Mouse (Mus musculus): Measurements from ENCODE around the gene AI413582.

Gene AI413582

GRCm38 (mm10) chr17:27565163-27565941, at the start of gene AI413582:
TSS of gene AI413582 (minus strand) at chr17:27565756.
- peak; percentile 91 for DNase-seq (ENCODE audit: low spot score)

DNA sequence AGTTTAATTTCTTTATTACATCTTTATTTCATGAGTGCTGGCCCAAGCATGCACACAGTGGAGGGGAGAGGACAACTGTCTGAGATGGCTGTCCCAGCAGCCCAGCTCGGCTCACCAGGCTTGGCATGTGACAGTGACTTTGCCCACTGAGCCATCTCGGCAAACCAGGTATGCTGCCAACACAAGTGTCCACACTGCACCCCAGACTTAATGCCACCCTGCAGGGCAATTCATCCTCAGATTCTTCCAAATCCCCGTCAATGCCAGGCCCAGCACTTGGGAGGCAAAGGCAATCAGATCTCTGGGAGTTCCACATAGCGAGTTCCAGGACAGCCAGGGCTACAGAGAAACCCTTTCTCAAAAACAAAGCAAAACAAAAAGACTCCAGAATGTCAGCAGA, 47.5 kb upstream of the AI413582 start:
- DNase-seq (ENCODE audit: low spot score) = no peak

DNA sequence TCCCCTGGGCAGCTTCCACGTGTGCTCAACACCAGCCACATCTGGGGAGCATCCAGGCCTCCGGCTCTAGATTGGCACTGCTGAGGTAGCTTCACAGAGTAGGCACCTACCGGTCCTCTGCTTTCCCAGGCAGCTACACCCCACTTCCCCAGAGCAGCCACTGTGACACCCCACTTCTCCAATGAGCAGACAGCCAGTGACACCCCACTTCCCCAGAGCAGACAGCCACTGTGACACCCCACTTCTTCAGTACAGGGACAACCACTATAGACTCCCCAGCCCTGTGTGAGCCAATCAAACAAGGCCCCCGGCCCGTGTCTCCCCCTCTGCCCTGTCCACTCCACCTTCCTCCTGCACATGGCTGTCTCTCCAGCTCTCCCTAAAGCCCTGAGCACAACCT, 46.4 kb upstream of the AI413582 start:
- no peak for DNase-seq (ENCODE audit: low spot score)

GRCm38 (mm10) chr17:27611519-27611884, 45.9 kb upstream of the AI413582 start:
- DNase-seq (ENCODE audit: low spot score) = no peak

DNA sequence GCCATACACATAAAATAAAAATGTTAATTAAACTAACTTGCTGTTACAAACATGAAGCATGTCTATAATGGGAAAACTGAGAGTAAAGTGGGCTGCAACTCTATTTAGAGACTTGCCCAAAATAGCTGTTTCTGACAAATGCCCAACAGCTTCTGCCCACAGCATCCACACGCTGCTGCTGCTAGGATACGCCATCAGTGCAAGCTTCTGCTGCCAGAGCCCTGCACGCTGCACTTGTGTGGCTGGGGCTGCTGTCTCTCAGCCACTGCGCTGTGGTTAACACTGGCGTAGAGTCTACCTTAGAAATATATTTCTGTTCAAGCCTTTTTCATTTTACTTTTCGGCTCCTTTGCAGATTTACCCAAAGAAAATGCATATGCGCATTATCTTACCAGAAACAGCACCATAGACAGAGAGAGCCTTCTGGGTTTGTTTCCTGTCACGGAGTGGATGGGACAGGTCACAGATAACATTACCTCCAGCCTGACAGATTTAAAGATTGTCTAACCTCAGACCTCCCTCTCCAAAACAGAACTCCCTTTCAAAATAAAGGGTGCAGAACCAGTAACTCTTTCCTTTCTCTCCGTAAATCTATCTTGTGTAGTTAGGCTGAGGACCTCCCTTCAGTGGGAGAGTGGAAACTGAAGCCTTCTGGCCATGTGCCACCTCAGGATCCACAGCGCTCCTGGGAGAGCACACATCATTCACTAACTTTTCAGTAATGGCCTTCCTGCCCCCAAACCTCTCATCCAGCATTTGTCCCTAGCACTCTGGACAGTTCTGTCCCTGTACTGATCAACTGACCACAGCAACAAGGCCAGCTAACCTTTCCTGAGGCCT, 45.3 kb upstream of the AI413582 start:
- peak; percentile 73 for DNase-seq (ENCODE audit: low spot score)

GRCm38 (mm10) chr17:27609576-27609975, 44.0 kb upstream of the AI413582 start:
- no peak for DNase-seq (ENCODE audit: low spot score)

DNA sequence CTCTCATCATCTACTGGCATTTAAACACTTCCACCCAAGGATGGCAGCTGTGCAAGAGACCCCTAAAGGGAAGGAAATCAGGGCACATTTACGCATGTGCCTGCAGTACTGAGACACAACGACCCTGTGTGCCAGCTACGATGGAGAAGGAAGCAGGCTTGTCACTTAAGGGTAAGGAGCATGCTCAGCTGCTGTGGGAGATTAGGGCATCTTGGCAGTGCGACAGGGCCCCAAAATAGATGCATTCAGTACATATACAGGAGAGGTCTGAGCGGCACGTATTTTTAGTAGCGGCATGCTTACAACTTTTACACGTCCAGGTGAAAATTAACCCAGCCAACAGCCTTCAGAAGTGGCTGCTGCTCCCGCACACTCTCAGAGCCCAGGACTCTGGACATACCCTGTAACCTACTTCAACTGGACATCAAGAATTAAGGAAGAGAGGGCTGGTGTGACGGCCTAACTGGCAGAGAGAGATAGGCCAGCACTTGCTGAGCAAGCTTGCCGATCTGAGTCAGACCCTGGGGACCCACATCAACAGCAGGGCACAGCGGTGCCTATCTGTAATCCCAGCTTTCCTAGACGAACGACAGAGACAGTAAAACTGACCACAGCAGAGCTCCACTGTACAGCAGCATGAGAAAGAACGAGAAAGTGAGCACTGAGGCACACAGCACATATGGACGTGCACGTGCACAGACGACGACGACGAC, 38.1 kb upstream of the AI413582 start:
- DNase-seq (ENCODE audit: low spot score) = no peak

- no peak for DNase-seq (ENCODE audit: low spot score)
Measured at GRCm38 (mm10) chr17:27603036-27603435, 37.5 kb upstream of the AI413582 start.

DNA sequence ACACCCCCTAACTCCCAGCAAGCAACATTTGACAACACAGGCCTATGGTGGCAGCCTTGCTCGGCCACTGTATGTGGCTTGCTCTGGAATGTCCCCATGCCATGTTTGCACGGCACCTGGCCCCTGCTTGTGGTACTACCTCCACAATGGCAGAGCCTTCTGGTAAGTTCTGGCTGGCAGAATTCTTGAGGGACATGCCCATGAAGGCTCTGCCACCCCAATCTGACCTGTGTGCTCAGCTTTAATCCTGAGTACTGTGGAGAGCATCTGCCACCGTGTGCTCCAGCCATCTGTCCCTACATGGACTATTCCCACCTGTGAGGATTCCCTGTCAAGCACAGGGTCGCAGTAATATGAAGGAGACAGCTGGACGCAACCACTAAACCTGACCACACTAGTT, 35.3 kb upstream of the AI413582 start:
- no peak for DNase-seq (ENCODE audit: low spot score)

DNA sequence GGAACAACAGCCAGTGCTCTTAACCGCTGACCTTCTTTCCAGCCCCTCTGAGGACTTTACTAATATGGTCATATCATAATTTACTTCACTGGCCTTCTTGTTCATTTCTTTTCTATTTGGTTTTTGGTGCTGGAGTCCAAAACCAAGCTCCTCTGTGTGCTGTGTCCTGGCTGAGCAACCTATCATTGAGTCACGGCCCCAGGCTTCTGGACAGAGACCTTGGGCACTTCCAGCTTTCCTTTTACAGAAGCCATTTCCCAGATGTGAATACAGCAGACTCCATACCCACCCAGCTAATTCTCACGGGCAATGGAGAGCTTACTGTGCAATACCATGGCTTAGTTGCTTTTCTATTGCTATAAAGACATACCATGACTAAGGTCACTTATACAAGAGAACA, 34.7 kb upstream of the AI413582 start:
- no peak for DNase-seq (ENCODE audit: low spot score)

DNA sequence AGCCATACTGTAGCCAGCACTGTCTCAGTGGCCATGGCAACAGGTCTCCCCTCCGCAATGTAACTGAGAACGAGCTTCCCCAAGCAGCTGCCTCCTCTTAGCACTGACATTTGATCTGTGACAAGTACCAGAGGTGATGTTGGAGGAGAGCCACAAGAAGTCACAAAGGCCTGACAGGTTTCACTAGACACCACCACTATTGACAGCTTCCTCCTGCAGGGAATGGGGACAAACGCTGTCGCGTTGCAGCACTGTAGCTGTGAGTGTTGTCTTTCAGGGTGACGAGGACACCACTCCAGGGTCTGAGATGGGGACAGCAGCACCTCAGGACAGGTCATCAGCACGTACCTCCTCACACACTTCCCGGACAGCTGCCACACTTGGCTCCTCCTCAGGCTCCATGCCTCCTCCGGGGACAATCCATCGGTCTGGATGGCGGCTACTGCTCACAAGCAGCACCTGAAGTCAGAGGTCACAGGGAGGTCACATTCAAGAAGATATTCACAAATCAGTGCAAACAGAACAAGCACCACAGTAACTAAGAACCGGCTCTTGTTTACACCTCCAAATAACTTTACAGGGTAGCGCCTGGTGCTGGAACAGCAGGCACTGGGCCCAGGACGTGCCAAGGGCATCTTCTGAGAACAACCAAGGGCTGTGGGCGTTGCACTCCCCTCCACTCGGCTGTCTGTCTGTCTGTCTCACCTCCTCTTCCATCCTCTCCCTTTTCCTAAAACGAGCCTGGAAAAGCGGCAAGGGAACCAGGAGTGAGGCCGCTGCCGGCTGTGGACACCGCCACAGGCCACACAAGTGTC, 31.0 kb upstream of the AI413582 start:
- no peak for DNase-seq (ENCODE audit: low spot score)

DNA sequence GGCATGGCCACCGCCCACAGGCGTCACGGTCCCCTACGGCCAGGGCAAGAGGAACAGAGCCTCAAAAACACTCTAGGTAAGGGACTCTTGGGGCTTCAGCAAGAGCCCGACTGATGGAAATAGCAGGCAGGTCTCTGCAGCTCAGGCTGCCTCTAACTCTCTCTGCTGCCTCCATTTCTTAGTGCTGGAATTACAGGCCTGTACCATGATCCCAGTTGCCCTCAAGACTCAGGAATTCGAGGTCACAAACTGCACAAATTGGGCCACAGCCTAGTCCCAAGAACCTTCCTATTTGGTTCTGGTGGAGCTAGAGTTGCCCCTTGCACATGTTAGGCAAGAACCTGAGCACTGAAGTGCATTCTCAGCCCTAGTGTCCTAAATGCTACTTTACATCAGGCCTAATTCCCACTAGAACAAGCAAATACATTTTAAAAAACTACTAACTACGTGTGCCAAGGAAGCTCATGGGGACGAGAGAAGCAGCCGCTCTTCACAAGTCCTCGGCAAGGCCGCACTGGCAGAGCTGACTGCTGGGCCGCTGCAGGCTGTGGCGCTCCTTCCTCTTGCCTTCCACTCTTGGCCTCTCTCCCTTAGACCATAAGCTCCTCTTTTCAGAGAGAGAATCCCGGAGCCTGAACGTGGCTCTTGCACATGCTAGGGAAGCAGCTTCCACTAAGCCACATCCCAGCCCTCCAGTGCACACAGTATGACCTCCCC, 30.3 kb upstream of the AI413582 start:
- no peak for DNase-seq (ENCODE audit: low spot score)

DNA sequence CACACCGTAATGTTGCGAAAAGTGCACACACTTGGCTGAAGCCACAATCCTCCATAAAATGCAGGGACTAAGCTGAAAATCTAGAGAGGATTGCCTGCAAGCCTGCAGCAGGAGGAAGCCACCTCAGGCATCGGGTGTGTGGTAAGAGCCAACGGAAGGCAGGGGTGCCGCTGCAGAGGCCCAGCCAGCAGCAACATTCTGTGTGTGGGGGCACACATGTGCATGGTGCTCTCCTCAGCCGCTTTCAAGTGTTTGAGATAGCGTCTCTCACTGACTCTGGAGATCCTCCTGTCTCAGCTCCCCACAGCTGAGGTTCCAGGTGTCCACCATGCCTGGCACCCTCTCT, 27.0 kb upstream of the AI413582 start:
- DNase-seq (ENCODE audit: low spot score) = no peak

DNA sequence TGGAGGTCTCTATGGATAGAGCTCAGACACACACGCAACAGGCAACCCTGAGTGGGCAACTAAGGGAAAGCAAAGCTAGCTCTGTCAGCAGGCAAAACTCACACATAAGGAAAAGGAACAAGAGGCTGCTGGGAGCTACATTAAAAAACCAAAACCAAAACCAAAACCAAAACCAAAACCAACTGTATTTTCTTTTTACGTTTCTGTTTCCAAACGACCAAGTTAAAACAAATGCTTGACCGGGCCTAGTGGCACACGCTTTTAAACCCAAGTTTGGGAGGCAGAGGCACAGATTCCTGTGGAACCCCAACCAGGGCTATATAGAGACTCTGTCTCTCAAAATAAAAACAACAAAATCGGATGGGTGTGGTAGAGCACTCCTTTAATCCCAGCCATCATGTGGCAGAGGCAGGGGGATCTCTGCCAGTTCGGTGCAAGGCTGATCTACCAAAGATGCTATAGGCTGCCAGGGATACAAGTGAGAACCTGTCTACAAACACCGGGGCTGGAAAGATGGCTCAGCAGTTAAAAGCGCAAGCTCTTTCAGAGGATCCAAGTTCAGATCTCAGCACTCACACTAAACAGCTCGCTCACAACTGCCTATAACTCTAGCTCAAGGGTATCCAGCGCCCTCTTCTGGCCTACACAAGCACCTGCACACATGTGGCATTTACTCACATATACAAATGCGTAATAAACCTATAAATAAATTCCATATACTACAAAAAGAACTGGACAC, 26.4 kb upstream of the AI413582 start:
- no peak for DNase-seq (ENCODE audit: low spot score)

DNA sequence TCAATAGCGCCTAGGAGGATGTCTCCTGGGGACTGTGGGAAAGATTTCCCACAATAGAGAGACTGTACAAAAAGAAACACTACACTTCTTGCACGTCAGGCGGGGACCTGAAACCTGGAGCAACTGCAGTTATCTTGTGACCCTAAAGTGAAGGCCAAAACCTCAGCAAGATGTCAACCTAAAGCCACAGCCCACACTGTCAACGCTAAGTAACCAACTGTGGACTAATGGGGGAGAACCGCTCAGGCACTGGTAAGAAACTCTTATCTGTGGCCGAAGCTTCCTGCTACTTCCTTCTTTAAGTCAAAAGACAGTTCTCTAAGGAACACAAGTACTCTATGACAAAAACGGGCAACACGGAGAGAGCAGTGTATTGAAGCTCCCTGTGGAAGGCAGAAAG, 22.7 kb upstream of the AI413582 start:
- no peak for DNase-seq (ENCODE audit: low spot score)

DNA sequence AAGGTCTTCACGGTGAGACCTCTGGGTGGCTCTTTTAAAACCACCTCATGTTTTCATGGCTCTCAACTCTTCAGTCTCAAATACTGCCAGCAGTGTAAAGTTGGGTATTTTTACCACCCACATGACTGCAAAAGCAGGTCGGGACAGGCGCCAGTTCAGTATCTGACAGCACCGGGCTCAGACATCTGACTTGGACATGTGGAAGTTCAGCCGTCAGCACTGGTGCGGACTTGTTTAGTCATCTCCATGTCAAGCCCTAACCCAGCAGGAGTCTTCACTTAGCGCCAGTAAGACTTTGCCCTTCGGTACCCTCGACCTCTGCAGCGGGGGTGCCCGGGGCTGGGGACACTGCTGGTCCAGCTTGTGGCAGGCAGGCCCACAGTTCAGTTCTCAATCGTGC, 21.7 kb upstream of the AI413582 start:
- no peak for DNase-seq (ENCODE audit: low spot score)

DNA sequence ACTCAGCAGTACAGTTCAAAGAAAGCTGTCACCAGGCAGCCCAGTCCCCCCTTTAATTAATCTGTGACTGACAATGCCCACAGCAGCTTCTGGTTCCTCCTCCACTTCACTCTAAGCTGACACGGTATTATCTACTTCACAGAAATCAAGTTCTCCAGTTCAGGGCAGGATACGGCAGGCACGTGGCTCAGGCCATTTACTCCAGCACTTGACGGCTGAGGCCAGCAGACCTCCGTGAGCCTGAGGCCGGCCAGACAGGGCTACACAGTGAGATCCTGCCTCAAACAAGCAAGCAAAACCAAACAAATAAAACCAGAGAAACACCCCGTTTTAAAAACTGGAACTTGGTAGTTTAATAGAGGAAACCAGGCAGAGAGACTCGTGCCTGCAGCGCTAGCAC, 21.1 kb upstream of the AI413582 start:
- DNase-seq (ENCODE audit: low spot score) = no peak

- DNase-seq (ENCODE audit: low spot score) = no peak
Measured at GRCm38 (mm10) chr17:27583185-27583894, 17.8 kb upstream of the AI413582 start.

DNA sequence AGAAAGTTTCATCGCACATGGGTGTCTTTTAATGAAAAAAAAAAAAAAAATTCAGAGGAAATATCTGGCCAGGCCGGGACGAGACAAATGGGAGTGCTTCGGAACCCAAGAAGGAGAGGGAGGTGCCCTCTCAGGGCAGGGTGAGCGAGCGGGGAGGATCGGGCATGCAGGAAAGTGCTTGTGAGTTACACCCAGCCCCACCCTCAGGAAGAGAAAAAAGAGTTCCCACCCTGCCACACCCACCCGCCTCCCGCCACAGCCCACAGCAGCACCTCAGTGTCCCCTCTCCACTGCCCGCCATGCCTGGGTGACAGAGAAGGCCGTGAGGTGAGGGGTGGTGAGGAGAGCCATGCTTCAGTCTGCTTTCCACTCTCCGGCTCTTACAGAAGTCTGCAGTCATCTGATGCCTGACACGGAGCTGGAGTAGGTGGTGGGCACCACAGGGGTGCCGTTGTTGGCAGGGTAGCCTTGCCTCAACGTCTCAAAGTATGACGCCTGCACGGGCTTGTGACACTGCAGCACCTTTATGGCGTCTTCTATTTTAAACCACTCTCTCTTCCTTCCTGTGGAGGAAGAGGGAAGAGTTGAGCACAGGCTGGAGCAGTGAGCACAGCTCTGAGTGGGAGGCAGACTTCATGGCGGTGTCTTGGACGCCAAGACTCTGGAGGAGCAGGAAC, 15.0 kb upstream of the AI413582 start:
- no peak for DNase-seq (ENCODE audit: low spot score)

All from left cerebral cortex, adult 11 months (tissue).